17 mouse cellular contexts compared by ENCODE assay signal in the genomic region with DNA sequence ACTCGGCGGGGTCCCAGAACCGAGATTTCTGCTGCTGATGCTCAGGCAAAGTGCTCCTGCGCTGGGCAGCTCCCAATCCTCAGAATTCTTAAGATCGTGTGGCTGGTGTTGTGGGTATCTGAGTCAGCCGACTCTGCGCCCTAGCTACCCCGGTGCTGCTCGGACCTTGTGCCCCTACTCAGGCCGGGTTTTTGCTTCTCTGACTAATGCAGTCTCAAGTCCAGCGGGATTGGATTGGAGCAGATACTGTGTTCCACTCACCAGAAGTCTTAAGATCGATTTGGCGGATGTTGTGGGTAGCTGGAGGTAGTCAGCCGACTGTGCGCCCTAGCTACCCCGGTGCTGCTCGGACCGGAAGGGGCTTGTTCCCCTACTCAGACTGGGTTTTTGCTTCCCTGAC.
"Had no signal": no experiment of that assay in that cellular context is flagged by ENCODE, and none has a peak within 500 bp of the region (broad histone marks: within the 10 kb centered on the region; RNA-seq: fewer than 3 reads in every experiment).

No protein-coding gene starts in this region.

- H3K27me3 ChIP-seq: midbrain, embryonic 12.5 days; neural tube, embryonic 13.5 days; neural tube, embryonic 15.5 days had no signal

- H3K4me3 ChIP-seq: midbrain, embryonic 10.5 days; midbrain, embryonic 12.5 days; myocyte; neural tube, embryonic 13.5 days; neural tube, embryonic 15.5 days had no signal

- H3K4me1 ChIP-seq: midbrain, embryonic 10.5 days; midbrain, embryonic 12.5 days; neural tube, embryonic 13.5 days; neural tube, embryonic 15.5 days had no signal

- H3K9me3 ChIP-seq: midbrain, embryonic 10.5 days; midbrain, embryonic 12.5 days; neural tube, embryonic 13.5 days; neural tube, embryonic 15.5 days had no signal

- DNase-seq: lung, adult 18-20 months; lung, embryonic 14.5 days; lung, postnatal 10 days; lung, postnatal 4 days; midbrain, embryonic 14.5 days; right cerebral cortex, adult 18-20 months; right cerebral cortex, postnatal 25 days; right cerebral cortex, postnatal 4 days; spleen, adult 18-20 months; thymus, adult 18-20 months; thymus, postnatal 14 days; thymus, postnatal 4 days had no signal

- H3K36me3 ChIP-seq: midbrain, embryonic 10.5 days; midbrain, embryonic 12.5 days; neural tube, embryonic 13.5 days; neural tube, embryonic 15.5 days had no signal
